9 mouse cellular contexts compared by ENCODE assay signal in the genomic region with DNA sequence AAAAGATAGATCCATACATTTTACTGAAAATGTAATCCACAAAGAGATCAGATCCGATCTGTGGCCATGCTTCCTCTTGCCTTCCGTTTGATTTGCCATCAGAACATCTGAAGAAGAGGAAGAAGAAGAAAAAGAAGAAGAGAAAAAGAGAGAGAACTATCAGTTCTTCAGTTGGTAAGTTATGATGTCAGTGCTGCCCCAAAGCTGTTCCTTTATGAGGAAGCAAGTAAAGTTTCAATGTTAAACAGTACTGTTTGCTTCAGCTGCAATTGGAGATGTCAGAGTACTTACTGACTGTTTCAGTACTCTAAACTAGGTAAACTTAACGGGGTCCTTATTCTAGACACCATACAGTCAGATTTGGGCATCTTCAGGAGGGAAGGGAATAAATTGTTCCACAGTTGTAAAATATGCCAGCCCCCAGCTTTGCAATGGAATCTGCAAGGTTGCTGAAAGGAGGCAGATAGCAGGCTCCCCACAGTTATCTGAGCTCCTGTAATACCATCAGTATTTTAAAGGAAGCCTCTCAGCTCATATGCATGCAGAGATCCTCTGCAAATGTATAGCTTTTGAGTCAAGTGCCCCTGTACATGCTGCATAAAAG. TPM values are rescaled to one million over a fixed set of nuclear protein-coding genes. Genes with fewer than 3 reads are reported as not detected.
A peak's percentile ranks its signal among the peaks of the same experiment; 100 is the strongest.
DNase-seq lines count a peak whose midpoint lies in the region; ATAC-seq and TF ChIP-seq lines count a peak whose summit lies in the region.
"Had no signal": no experiment of that assay in that cellular context is flagged by ENCODE, and none has a peak within 500 bp of the region (broad histone marks: within the 10 kb centered on the region; RNA-seq: fewer than 3 reads in every experiment).

No protein-coding gene starts in this region.

- dilution Hi-C loops in CH12.LX (cut with MboI; ENCODE audit: extremely low pct_ligation_motif_present, extremely low pct_unique_long_range_greater_than_20kb, low sequenced_read_pairs): no loop called here

- no peak for ATAC-seq in heart, embryonic 15.5 days (replicated peaks; ENCODE audit: insufficient number of reproducible peaks, insufficient read depth, low FRiP score, low read depth)

- no peak for TF ChIP-seq POLR2A in CH12.LX (IDR thresholded peaks at IDR 0.05; ENCODE audit: low read depth, low read length)

- no peak for TF ChIP-seq EP300 in CH12.LX (IDR thresholded peaks at IDR 0.05; ENCODE audit: low read length)

- no peak overlapping the region for H3K9ac ChIP-seq in heart, embryonic 15.5 days
- no peak overlapping the region for H3K9ac ChIP-seq in CH12.LX (ENCODE audit: insufficient read depth, low read depth)

- H3K9me3 ChIP-seq in heart, embryonic 15.5 days (replicated peaks): no peaks in the 10 kb centered on the region
- no peaks in the 10 kb centered on the region for H3K9me3 ChIP-seq in heart, embryonic 10.5 days
- H3K9me3 ChIP-seq in CH12.LX (replicated peaks; ENCODE audit: low read length): no peaks in the 10 kb centered on the region
- H3K9me3 ChIP-seq in forebrain, embryonic 10.5 days: no peaks in the 10 kb centered on the region
- H3K9me3 ChIP-seq in midbrain, embryonic 10.5 days (replicated peaks): no peaks in the 10 kb centered on the region

- 68% methylated on average over 3 of the region's 3 CpGs for WGBS in heart, embryonic 15.5 days
- WGBS in heart, embryonic 10.5 days: 68% methylated on average over 3 of the region's 3 CpGs
- 76% methylated on average over 3 of the region's 3 CpGs for WGBS in forebrain, embryonic 10.5 days
- 80% methylated on average over 3 of the region's 3 CpGs for WGBS in midbrain, embryonic 10.5 days

- no peak for TF ChIP-seq CTCF in CH12.LX (conservative IDR thresholded peaks at IDR 0.05 in 1 of 2, IDR thresholded peaks at IDR 0.05 in 1 of 2; ENCODE audit: low read depth in 2 of 2, low read length in 2 of 2)

- no peak overlapping the region for H3K4me3 ChIP-seq in heart, embryonic 15.5 days
- no peak overlapping the region; the same call in 1 of the 2 replicates for H3K4me3 ChIP-seq in heart, embryonic 10.5 days
- H3K4me3 ChIP-seq in CH12.LX (replicated peaks in 1 of 3; ENCODE audit: low read depth in 2 of 3, low read length in 2 of 3, poor library complexity in 1 of 3): no peak overlapping the region
- H3K4me3 ChIP-seq in forebrain, embryonic 10.5 days: peak overlapping the region; percentile 68; the same call in 1 of the 2 replicates
- peak overlapping the region; percentile 60 for H3K4me3 ChIP-seq in midbrain, embryonic 10.5 days

- H3K4me1 ChIP-seq in heart, embryonic 15.5 days (replicated peaks): peaks cover 3% of the 10 kb centered on the region; the same call in 1 of the 2 replicates
- no peaks in the 10 kb centered on the region for H3K4me1 ChIP-seq in heart, embryonic 10.5 days
- peaks cover 6 to 8% of the 10 kb centered on the region in 2 experiments for H3K4me1 ChIP-seq in CH12.LX (ENCODE audit: control insufficient read depth in 1 of 2, insufficient read depth in 2 of 2)
- H3K4me1 ChIP-seq in forebrain, embryonic 10.5 days: peaks cover 21% of the 10 kb centered on the region
- peaks cover 28% of the 10 kb centered on the region for H3K4me1 ChIP-seq in midbrain, embryonic 10.5 days

- H3K27ac ChIP-seq in heart, embryonic 15.5 days: no peak overlapping the region
- H3K27ac ChIP-seq in heart, embryonic 10.5 days: no peak overlapping the region
- H3K27ac ChIP-seq in CH12.LX (ENCODE audit: insufficient read depth, low read depth): no peak overlapping the region
- no peak overlapping the region for H3K27ac ChIP-seq in forebrain, embryonic 10.5 days
- no peak overlapping the region; the same call in 1 of the 2 replicates for H3K27ac ChIP-seq in midbrain, embryonic 10.5 days (replicated peaks)

- H3K4me2 ChIP-seq in heart, embryonic 15.5 days: 0 out of 2 replicates have a peak overlapping the region, but pooled peaks have one; percentile 0
- peak overlapping the region; percentile 60 for H3K4me2 ChIP-seq in CH12.LX (ENCODE audit: insufficient read depth, low read depth, poor library complexity, severe bottlenecking)

- no peaks in the 10 kb centered on the region for H3K79me2 ChIP-seq in CH12.LX (replicated peaks; ENCODE audit: control insufficient read depth, extremely low read depth, insufficient read depth, poor library complexity, severe bottlenecking)

- H3K36me3 ChIP-seq in heart, embryonic 15.5 days: no peaks in the 10 kb centered on the region
- no peaks in the 10 kb centered on the region for H3K36me3 ChIP-seq in heart, embryonic 10.5 days
- H3K36me3 ChIP-seq in CH12.LX (replicated peaks in 1 of 2; ENCODE audit: control insufficient read depth in 1 of 2, insufficient read depth in 1 of 2, low read length in 1 of 2): no peaks in the 10 kb centered on the region
- H3K36me3 ChIP-seq in forebrain, embryonic 10.5 days (replicated peaks): no peaks in the 10 kb centered on the region
- H3K36me3 ChIP-seq in midbrain, embryonic 10.5 days: no peaks in the 10 kb centered on the region

- H3K27me3 ChIP-seq in heart, embryonic 15.5 days: no peaks in the 10 kb centered on the region
- no peaks in the 10 kb centered on the region; the same call in 1 of the 2 replicates for H3K27me3 ChIP-seq in heart, embryonic 10.5 days (ENCODE audit: insufficient read depth, poor library complexity, severe bottlenecking)
- H3K27me3 ChIP-seq in CH12.LX (replicated peaks): no peaks in the 10 kb centered on the region
- peaks cover 21% of the 10 kb centered on the region for H3K27me3 ChIP-seq in forebrain, embryonic 10.5 days (ENCODE audit: poor library complexity, severe bottlenecking)
- H3K27me3 ChIP-seq in midbrain, embryonic 10.5 days (ENCODE audit: low read depth, poor library complexity, severe bottlenecking): peaks cover 12% of the 10 kb centered on the region; the same call in 1 of the 2 replicates

- in situ Hi-C loops in CH12.LX (cut with MboI; ENCODE audit: low pct_ligation_motif_present, low pct_unique_long_range_greater_than_20kb, low sequenced_read_pairs): no loop called here

- no peak for TF ChIP-seq RAD21 in CH12.LX (IDR thresholded peaks at IDR 0.05; ENCODE audit: low read depth, low read length)

- no peak for DNase-seq in heart, embryonic 10.5 days (ENCODE audit: low spot score)
- no peak for DNase-seq in CH12.LX (ENCODE audit: extremely low read depth)
- no peak for DNase-seq in forebrain, embryonic 10.5 days (ENCODE audit: extremely low spot score, low spot score)
- DNase-seq in midbrain, embryonic 10.5 days (ENCODE audit: low spot score): no peak
- DNase-seq in yolk sac, embryonic 10.5 days (ENCODE audit: low spot score): no peak
- no peak for DNase-seq in lung, postnatal 25 days (ENCODE audit: low spot score)
- DNase-seq in adrenal gland, adult (ENCODE audit: inconsistent age in 2 of 2, low spot score in 1 of 2): no peak
- DNase-seq: gastrocnemius, postnatal 10 days had no signal

TF ChIP-seq in CH12.LX, 34 proteins besides CTCF, POLR2A, EP300 and RAD21:
- TF ChIP-seq ZKSCAN1 (IDR thresholded peaks at IDR 0.05; ENCODE audit: borderline replicate concordance, low read depth, low read length) (no peak), ZC3H11A (IDR thresholded peaks at IDR 0.05; ENCODE audit: low read depth, low read length) (no peak), ZMIZ1 (IDR thresholded peaks at IDR 0.05; ENCODE audit: low read depth, low read length) (no peak), MXI1 (IDR thresholded peaks at IDR 0.05; ENCODE audit: low read depth, low read length) (no peak), KAT2A (IDR thresholded peaks at IDR 0.05; ENCODE audit: insufficient replicate concordance, low read length) (no peak), SMC3 (IDR thresholded peaks at IDR 0.05; ENCODE audit: low read depth, low read length) (no peak), ETS1 (conservative IDR thresholded peaks at IDR 0.05; ENCODE audit: low read depth, low read length) (no peak), ELF1 (IDR thresholded peaks at IDR 0.05; ENCODE audit: low read depth, low read length) (no peak), MAZ (IDR thresholded peaks at IDR 0.05; ENCODE audit: low read depth, low read length) (no peak), TCF12 (IDR thresholded peaks at IDR 0.05; ENCODE audit: low read depth, low read length) (no peak), E2F4 (IDR thresholded peaks at IDR 0.05; ENCODE audit: insufficient replicate concordance, low read depth, low read length) (no peak), JUND (conservative IDR thresholded peaks at IDR 0.05; ENCODE audit: low read depth, low read length) (no peak), USF1 (IDR thresholded peaks at IDR 0.05; ENCODE audit: low read depth, low read length) (no peak), CHD2 (IDR thresholded peaks at IDR 0.05; ENCODE audit: low read length) (no peak), MYC (IDR thresholded peaks at IDR 0.05; ENCODE audit: low read depth, low read length) (no peak), CHD1 (IDR thresholded peaks at IDR 0.05; ENCODE audit: low read depth, low read length) (no peak), GABPA (IDR thresholded peaks at IDR 0.05; ENCODE audit: insufficient replicate concordance, low read depth, low read length) (no peak), RCOR1 (conservative IDR thresholded peaks at IDR 0.05; ENCODE audit: low read depth, low read length) (no peak), UBTF (IDR thresholded peaks at IDR 0.05; ENCODE audit: low read depth, low read length) (no peak)
TF ChIP-seq in CH12.LX: peak in this region for 0.

RNA-seq across cellular contexts. Expression of a gene that starts 2.7 kb away (rescaled TPM):
- polyA plus RNA-seq in heart, embryonic 15.5 days (2015; fragmentation: Nextera tagmentation; extraction: Ambion mirVana): 3.1 and 3.9 TPM in 2 replicates
- 4.3 and 5.6 TPM in 2 replicates for polyA plus RNA-seq in heart, embryonic 10.5 days (2016; fragmentation: Nextera tagmentation; extraction: Ambion mirVana)
- total RNA-seq in CH12.LX (2012; rRNA removed) (0.13 and 0.59 TPM in 2 replicates), CH12.LX (2014; rRNA removed) (0.35 and 0.46 TPM in 2 replicates)
- 0.20 and 0.27 TPM in 2 replicates for polyA plus RNA-seq in CH12.LX (2012; ENCODE audit: insufficient read length, low read depth)
- polyA plus RNA-seq in forebrain, embryonic 10.5 days (2016; fragmentation: Nextera tagmentation; extraction: Ambion mirVana): 4.9 and 5.9 TPM in 2 replicates
- 9.3 and 17.2 TPM in 2 replicates for polyA plus RNA-seq in midbrain, embryonic 10.5 days (2016; fragmentation: Nextera tagmentation; extraction: Ambion mirVana)

RNA-seq across cellular contexts. Expression of a gene that starts 34.2 kb away (rescaled TPM):
- 110 and 118 TPM in 2 replicates for polyA plus RNA-seq in heart, embryonic 15.5 days (2015; fragmentation: Nextera tagmentation; extraction: Ambion mirVana)
- 109 and 111 TPM in 2 replicates for polyA plus RNA-seq in heart, embryonic 10.5 days (2016; fragmentation: Nextera tagmentation; extraction: Ambion mirVana)
- total RNA-seq in CH12.LX (2012; rRNA removed) (36.9 and 41.3 TPM in 2 replicates), CH12.LX (2014; rRNA removed) (42.1 and 44.3 TPM in 2 replicates)
- 59.3 and 76.2 TPM in 2 replicates for polyA plus RNA-seq in CH12.LX (2012; ENCODE audit: insufficient read length, low read depth)
- polyA plus RNA-seq in forebrain, embryonic 10.5 days (2016; fragmentation: Nextera tagmentation; extraction: Ambion mirVana): 98.0 and 99.4 TPM in 2 replicates
- polyA plus RNA-seq in midbrain, embryonic 10.5 days (2016; fragmentation: Nextera tagmentation; extraction: Ambion mirVana): 109 and 118 TPM in 2 replicates

Comparison
In these comparisons a context has a peak if more than half of its experiments do, and no peak if none do; other contexts are left out.
1. H3K4me3 ChIP-seq: peak in forebrain, embryonic 10.5 days (single experiment) and midbrain, embryonic 10.5 days (single experiment); none in heart, embryonic 15.5 days (single experiment), heart, embryonic 10.5 days (single experiment) and CH12.LX (0 of 3).